Mouse (Mus musculus) kidney, postnatal 4 days (tissue): Measurements from ENCODE around the gene Cfb.
"Not testable (repeated sequence)": the region's sequence is repeated elsewhere in the genome, so short reads cannot be mapped to it uniquely, and the experiment has no call there.

Experiments
- DNase-seq, 2 experiments: peaks; one replicate each; pipeline ENCODE4 v3.0.0; 2021; ENCODE audit warnings: mixed read lengths in 2 of 2

Cfb gene

DNA sequence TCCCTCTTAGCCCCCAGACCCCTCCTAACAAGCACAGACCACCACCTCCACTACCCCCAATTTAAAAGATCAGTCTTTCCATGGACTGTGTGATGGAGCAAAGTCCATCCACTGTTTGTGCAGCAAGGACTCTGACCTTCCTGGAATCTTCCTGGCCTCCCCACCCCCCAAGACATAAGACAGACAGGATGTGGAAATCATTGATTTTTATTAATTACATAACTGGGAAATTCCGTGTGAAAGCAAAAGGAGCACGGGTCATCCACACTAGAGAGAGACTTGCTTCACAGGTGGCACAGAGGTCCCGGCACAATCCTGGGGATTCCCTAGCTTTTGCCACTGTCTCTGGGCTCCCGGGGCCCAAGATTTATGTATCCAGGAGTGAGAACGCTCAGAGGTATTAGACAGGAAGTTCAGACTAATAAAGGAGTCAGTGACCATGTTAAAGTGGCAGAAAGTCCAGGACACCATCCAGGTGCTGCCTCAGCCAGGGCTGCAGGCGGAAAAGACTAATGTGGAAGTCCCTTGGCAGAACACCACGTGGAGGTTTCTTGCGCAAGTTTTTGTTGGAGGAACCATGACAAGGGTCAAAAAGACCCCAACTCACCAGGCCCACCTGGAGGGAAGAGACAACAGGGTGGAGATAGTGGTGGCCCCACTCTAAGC, at the start of gene Cfb:
Gene Cfb, minus strand, starts transcription at position 103 of the 666 bp plus-strand sequence.
- DNase-seq = peak in 1 of 2 experiments; percentile 58

- DNase-seq = peak; percentile 90 to 92
Measured at GRCm38 (mm10) chr17:34911945-34912351, 49.6 kb upstream of the Cfb start.

DNA sequence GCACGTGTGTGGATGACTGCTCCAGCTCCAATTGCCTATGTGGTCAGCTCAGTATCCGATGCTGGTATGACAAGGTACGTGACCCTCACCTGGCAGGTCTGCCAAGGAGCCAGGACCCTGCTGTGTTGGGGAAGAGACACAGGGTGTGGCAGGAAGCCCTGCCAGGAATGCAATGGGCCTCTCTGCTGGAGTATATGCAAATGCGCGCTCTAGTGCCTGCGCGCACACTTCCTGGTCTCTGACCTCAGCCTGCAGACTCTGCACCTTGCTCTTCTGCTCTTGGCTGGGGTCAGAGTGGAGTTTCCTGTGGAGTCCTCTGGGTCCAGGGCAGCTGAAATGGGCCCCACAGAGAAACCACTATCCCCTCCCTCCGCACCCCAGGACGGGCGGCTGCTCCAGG, 48.7 kb upstream of the Cfb start:
- peak in 1 of 2 experiments; percentile 40 for DNase-seq

DNA sequence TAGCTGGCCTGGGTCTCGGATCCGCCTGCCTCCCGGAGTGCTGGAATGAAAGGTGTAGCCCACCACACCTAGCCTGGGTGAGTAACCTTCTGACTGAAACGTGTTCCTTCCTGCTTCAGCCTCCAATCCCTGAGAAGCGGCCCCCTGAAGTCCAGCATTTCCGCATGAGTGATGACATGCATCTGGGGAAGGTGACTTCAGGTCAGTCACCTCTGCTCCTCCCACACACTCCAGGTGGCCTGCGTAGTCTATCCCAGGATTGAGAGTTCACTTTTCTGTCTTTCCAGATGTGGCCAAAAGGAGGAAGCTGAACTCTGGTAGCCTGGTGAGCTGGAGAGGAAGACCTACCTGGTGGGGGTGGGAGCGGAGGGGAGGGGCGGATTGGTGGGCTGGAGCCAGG, 40.6 kb upstream of the Cfb start:
- no peak for DNase-seq

DNA sequence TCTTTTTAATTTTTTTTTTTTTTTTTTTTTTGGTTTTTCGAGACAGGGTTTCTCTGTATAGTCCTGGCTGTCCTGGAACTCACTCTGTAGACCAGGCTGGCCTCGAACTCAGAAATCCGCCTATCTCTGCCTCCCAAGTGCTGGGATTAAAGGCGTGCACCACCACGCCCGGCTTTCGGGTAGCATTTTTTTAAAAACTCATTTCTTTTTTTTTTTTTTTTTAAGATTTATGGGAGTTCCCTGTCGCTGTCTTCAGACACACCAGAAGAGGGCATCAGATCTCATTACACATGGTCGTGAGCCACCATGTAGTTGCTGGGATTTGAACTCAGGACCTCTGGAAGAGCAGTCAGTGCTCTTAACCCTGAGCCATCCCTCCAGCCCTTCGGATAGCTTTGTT, 39.6 kb upstream of the Cfb start:
- DNase-seq = not testable (repeated sequence)

- DNase-seq = not testable (repeated sequence)
Measured at GRCm38 (mm10) chr17:34900826-34901225, 38.5 kb upstream of the Cfb start.

DNA sequence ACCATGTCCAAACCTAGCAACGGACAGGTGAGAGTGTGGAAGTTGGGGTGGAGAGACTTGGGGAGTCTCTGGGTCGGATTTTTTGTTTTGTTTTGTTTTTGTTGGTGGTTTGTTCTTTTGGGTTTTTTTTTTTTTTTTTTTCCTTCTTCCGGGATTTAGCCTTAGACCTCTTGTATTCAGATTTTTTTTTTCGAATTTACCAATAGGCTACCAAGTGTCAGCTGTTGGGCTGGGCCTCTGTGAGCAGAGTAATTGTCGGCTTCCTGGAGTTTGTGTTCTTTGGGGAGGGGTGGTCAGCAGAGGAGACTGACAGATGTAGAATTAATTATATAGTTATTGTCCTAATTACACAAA, 37.5 kb upstream of the Cfb start:
- peak; percentile 35 to 55 for DNase-seq

DNA sequence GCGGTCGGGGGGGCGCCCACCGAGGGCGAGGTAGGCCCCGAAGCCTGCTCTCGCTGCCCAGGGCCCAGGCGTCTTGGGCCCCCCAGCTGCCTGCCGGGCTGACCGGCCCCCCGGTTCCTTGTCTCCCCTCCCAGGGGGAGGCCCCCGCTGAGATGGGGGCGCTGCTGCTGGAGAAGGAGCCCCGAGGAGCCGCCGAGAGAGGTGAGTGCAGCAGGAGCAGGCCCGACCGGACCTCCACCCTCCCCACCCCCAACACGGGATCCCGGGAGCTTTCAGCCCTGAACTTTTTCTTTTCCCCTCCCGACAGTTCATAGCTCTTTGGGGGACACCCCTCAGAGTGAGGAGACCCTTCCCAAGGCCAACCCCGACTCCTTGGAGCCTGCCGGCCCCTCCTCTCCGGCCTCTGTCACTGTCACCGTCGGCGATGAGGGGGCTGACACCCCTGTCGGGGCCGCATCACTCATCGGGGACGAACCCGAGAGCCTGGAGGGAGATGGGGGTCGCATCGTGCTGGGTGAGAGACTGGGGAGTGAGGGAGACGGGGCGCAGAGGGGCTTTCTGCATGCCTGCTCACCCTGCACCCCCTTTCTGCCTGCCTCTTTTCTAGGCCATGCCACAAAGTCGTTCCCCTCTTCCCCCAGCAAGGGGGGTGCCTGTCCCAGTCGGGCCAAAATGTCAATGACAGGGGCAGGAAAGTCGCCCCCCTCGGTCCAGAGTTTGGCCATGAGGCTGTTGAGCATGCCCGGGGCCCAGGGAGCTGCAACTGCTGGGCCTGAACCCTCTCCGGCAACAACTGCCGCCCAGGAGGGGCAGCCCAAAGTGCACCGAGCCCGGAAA, 37.0 kb upstream of the Cfb start:
- DNase-seq = peak; percentile 61 to 73

- DNase-seq = peak; percentile 62 to 72
Measured at GRCm38 (mm10) chr17:34898706-34899052, 36.4 kb upstream of the Cfb start.

DNA sequence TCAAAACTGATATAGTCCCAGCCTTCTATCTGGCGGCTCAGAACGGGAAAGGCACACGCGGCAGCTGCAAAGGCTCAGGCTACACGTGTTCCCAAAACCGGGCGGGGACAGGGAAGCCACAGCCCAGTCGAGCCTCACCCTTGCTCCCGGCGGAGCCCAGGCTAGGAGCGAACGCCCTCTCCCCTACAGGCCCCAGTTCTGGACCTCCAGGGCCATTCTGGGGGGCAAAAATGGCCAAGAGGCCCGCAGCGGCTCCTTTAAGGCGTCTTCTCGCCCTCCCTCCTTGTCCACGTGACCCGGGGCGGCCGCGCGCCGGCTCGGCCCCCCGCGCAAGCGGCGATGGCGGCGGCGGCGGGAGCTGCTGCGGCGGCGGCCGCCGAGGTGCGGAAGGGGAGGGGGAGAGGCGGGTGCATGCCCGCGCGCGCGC, 35.9 kb upstream of the Cfb start, which contains the start of the genes C2 and Ehmt2:
Gene C2, minus strand, starts transcription at position 106 of the 427 bp plus-strand sequence.
Gene Ehmt2, plus strand, starts transcription at position 310 of the 427 bp plus-strand sequence.
- peak; percentile 83 to 91 for DNase-seq

DNA sequence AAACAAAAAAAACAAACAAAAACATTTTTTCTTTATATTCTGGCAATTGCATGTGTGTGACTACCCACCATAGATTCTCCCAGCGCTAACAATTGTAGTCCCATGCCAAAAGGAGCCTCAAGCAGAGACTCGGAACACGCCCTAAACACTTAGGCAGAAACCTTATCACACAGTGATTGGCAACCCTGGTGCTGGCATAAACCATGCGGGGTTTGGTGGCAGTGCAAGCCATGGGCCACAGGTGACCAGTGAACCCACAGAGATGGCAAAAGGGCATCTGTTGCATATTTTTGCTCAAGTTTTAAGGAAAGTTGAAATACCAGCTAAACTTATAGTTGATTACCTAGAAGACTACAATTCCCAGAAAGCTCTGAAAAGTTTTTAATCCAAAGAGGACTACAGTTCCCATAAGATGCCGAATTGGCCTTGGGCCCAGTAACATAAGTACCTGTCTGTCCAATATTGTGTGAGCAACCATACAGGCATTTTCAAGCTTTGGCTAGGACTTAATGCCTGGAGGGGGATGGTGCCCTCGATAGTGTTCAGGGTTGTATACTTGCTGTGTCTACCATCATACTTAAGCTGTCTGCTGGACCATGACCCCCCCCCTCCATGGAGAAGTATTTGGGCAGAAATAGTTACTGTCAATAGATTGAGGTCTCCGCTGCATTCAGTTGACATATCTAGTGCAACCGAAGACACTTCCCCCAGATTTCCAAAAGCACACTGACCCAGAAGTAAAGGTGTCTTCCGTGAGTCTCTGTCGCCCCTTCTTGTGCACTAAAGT, 35.2 kb upstream of the Cfb start:
- DNase-seq = peak; percentile 50 to 65

GRCm38 (mm10) chr17:34896366-34896765, 34.0 kb upstream of the Cfb start:
- DNase-seq = peak; percentile 26 to 38

DNA sequence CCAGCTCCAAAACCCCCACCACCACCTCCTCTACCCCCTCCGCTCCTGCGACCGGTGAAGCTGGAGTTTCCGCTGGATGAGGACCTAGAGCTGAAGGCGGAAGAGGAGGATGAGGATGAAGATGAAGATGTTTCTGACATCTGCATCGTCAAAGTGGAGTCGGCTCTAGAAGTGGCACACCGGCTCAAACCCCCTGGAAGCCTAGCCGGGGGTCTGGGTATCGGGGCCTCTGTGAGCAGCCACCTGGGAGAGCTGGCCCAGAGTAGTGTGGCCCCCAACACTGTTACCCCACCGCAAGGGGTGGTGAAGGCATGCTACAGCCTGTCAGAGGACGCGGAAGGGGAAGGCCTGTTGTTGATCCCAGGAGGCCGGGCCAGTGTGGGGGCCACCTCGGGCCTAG, 33.4 kb upstream of the Cfb start:
- DNase-seq = no peak

DNA sequence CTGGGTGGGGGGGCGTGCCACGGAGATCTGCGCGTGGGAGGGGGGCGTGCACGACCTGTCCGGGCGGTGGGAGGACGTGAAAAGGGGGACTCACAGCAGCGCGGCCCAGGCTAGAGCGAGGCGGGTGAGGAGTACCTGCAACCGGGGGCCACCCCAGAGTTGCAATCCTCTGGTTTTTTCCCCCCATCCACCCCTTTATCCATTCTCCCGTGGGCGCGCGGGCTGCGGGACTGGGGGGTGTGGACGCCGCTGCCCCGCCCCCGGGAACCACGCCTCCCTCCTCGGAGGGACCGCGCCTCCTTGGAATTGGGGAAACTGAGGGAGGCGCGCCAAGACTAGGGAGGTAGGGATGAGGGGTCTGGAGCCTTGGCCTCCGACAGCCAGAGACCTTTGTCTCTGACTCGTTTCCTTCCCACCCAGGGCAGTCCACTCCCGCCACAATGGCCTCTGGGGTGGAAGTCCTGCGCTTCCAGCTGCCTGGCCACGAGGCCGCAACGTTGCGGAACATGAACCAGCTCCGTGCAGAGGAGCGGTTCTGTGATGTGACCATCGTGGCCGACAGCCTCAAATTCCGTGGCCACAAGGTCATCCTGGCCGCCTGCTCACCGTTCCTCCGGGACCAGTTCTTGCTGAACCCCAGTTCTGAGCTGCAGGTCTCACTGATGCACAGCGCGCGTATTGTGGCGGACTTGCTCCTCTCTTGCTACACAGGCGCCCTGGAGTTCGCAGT, 32.6 kb upstream of the Cfb start:
- DNase-seq = peak; percentile 70 to 75

- DNase-seq = peak; percentile 95 to 97
Measured at GRCm38 (mm10) chr17:34894074-34894597, 31.8 kb upstream of the Cfb start.

GRCm38 (mm10) chr17:34893072-34893824, 30.9 kb upstream of the Cfb start:
- no peak for DNase-seq

DNA sequence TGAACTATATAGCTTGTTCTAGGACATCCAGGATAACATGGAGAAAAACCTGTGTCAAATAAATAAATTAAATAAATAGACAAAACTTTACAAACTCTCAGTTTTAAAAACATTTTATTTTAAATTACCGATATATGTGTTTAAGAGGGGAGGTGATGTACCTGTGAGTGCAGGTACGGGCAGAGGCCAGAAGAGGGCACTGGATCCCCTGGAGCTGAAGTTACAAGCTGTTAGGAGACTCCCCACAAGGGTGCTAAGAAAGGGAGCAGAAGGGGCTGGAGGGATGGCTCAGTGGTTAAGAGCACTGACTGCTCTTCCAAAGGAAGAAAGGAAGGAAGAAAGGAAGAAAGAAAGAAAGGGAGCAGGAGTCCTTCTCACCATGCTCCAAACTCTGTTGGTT, 29.1 kb upstream of the Cfb start:
- DNase-seq = no peak

DNA sequence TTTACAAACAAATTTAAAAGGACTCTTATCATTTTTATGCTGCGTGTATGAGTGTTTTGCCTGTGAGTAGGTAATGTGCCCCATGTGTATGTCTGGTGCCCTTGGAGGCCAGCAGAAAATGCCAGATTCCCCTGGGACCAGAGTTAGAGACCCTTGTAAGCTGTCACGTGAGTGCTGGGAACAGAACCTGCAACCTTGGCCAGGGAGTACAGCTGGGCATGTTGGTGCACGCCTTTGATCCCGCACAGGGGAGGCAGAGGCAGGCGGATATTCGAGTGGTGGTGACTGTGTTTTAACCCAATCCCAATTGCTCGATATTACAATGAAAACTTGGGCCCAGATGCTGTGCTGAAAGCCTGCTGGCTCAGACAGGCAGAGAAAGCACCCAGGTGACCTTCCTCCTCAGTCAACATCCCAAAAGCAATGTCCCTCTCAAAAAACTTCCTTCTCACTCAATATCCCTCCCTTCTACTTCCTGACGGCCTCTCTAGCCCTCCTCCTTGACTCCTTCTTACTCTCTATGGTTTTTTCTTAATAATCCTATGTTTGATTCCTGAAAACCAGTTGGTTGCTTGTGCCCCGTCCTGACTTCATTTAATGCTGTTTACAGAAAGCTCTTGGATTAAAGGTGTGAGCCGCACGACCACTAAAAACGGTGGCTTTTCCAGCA, 27.9 kb upstream of the Cfb start:
- no peak for DNase-seq

DNA sequence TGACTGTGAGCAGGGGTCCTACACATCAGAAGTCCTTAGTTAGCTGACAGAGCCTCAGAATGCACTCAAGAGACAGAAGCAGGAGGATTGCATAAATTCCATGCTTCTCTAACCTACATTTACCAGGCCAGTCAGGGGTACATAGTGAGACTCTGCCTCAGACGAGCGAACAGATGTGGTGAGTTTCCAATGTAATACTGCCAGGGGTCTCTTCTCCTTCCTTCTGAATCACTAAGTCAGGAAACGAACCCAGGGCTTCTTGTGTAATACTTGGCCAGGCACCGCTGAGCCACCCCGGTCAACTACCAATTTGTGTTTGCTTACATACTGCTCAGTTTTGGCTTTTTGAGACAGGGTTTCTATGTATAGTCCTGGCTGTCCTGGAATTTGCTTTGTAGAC, 25.6 kb upstream of the Cfb start:
- no peak for DNase-seq

- DNase-seq = no peak
Measured at GRCm38 (mm10) chr17:34885615-34886014, 23.3 kb upstream of the Cfb start.

DNA sequence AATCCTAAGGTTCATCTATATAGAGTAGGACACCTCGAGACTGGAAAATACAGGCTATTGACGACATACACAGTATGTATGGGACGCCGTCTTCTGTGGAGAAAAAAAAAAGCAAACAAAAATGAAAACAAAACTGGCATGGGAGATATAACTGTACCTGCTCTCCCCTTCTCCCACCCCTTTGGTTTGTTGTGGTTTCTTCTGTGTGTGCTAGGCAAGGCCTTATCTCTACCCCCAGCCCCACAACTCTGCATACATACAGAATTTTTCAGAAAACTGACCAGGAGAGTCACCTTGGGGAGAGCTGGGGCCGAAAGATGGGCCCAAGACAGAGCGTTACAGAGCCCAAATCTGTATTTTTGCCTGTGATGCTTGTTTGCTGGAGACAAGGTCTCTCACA, 22.4 kb upstream of the Cfb start:
- no peak for DNase-seq
